Mouse (Mus musculus) kidney, adult 2 months (tissue): ENCODE measurements at regions not wholly inside any gene's neighbourhood (a gene's known extent, or its start where the extent isn't known, plus 50 kb on each side); places are given as distances from the start of the nearest gene placed in this dataset.

Source experiments
- CTCF ChIP-seq: fragments of 200-500 bp; conservative IDR thresholded peaks from 2 replicates; pipeline ENCODE4 v1.5.1; 2011; ENCODE audit warnings: low read depth, mild to moderate bottlenecking, control low read depth, low read length, moderate library complexity, mixed read lengths; ENCODE audit not compliant: insufficient read depth, insufficient read length
- POLR2A ChIP-seq: fragments of 200-500 bp; IDR thresholded peaks from one replicate; pipeline ENCODE4 v1.6.1; 2011; ENCODE audit warnings: low read depth, low read length, control low read depth

GRCm38 (mm10) chr14:40703451-40703850, 189.6 kb downstream of the Sh2d4b start:
- TF ChIP-seq CTCF (no peak), POLR2A (no peak)
